Mouse (Mus musculus): ENCODE results near the gene Mrgpra6. TPM values are rescaled to one million over a fixed set of nuclear protein-coding genes. Genes with fewer than 3 reads are reported as not detected.
A peak's percentile ranks its signal among the peaks of the same experiment; 100 is the strongest.

Mrgpra6 gene
- total and polyA plus RNA-seq, 3 experiments = not detected

- H3K4me2 ChIP-seq (ENCODE audit: insufficient read depth, low read depth, poor library complexity, severe bottlenecking) = no peak overlapping the region
- H3K27me3 ChIP-seq (replicated peaks) = peaks cover 6% of the 10 kb centered on the region
- H3K27ac ChIP-seq (ENCODE audit: insufficient read depth, low read depth) = no peak overlapping the region
- no peaks in the 10 kb centered on the region for H3K79me2 ChIP-seq (replicated peaks; ENCODE audit: control insufficient read depth, extremely low read depth, insufficient read depth, poor library complexity, severe bottlenecking)
- H3K9me3 ChIP-seq (replicated peaks; ENCODE audit: low read length) = no peaks in the 10 kb centered on the region
- TF ChIP-seq TBP (conservative IDR thresholded peaks at IDR 0.05; ENCODE audit: low read depth, low read length) = no peak
- TF ChIP-seq CHD2 (IDR thresholded peaks at IDR 0.05; ENCODE audit: low read length) = no peak
- no peak for TF ChIP-seq ELF1 (IDR thresholded peaks at IDR 0.05; ENCODE audit: low read depth, low read length)
- no peak for TF ChIP-seq ZNF384 (IDR thresholded peaks at IDR 0.05; ENCODE audit: low read depth, low read length)
- no peak for TF ChIP-seq ZC3H11A (IDR thresholded peaks at IDR 0.05; ENCODE audit: low read depth, low read length)
- TF ChIP-seq POLR2AphosphoS2 (IDR thresholded peaks at IDR 0.05; ENCODE audit: low read depth, low read length) = no peak
- no peak for TF ChIP-seq HCFC1 (IDR thresholded peaks at IDR 0.05; ENCODE audit: low read depth, low read length)
- TF ChIP-seq CTCF (conservative IDR thresholded peaks at IDR 0.05 in 1 of 2, IDR thresholded peaks at IDR 0.05 in 1 of 2; ENCODE audit: low read depth in 2 of 2, low read length in 2 of 2) = no peak
- no peak for TF ChIP-seq PAX5 (IDR thresholded peaks at IDR 0.05; ENCODE audit: low read length)
- TF ChIP-seq USF1 (IDR thresholded peaks at IDR 0.05; ENCODE audit: low read depth, low read length) = no peak
- TF ChIP-seq MXI1 (IDR thresholded peaks at IDR 0.05; ENCODE audit: low read depth, low read length) = no peak
- no peak for TF ChIP-seq CHD1 (IDR thresholded peaks at IDR 0.05; ENCODE audit: low read depth, low read length)
- no peak for TF ChIP-seq NRF1 (IDR thresholded peaks at IDR 0.05; ENCODE audit: low read depth, low read length)
- no peak for TF ChIP-seq MYC (IDR thresholded peaks at IDR 0.05; ENCODE audit: low read depth, low read length)
- TF ChIP-seq MAX (IDR thresholded peaks at IDR 0.05; ENCODE audit: low read length) = no peak
- TF ChIP-seq IRF4 (IDR thresholded peaks at IDR 0.05; ENCODE audit: low read depth, low read length) = no peak
- no peak for TF ChIP-seq ZMIZ1 (IDR thresholded peaks at IDR 0.05; ENCODE audit: low read depth, low read length)
- TF ChIP-seq USF2 (conservative IDR thresholded peaks at IDR 0.05; ENCODE audit: low read depth, low read length) = no peak
- TF ChIP-seq SIN3A (IDR thresholded peaks at IDR 0.05; ENCODE audit: low read length) = no peak
- TF ChIP-seq SMC3 (IDR thresholded peaks at IDR 0.05; ENCODE audit: low read depth, low read length) = no peak
- no peak overlapping the region for H3K9ac ChIP-seq (ENCODE audit: insufficient read depth, low read depth)
- H3K4me3 ChIP-seq (replicated peaks in 1 of 3; ENCODE audit: low read depth in 2 of 3, low read length in 2 of 3, poor library complexity in 1 of 3) = no peak overlapping the region
- in situ Hi-C loops (cut with MboI; ENCODE audit: low pct_ligation_motif_present, low pct_unique_long_range_greater_than_20kb, low sequenced_read_pairs) = loop anchor here (5.0 to 10.0 kb wide), 2 partner anchors 126 to 183 kb away; no protein-coding TSS in a partner anchor
- H3K36me3 ChIP-seq (replicated peaks in 1 of 2; ENCODE audit: control insufficient read depth in 1 of 2, insufficient read depth in 1 of 2, low read length in 1 of 2) = no peaks in the 10 kb centered on the region
- peaks cover 2 to 24% of the 10 kb centered on the region in 2 experiments; a peak in 3 of 4 replicates for H3K4me1 ChIP-seq (ENCODE audit: control insufficient read depth in 1 of 2, insufficient read depth in 2 of 2)
- no peak for DNase-seq (ENCODE audit: extremely low read depth)
- dilution Hi-C loops (cut with MboI; ENCODE audit: extremely low pct_ligation_motif_present, extremely low pct_unique_long_range_greater_than_20kb, low sequenced_read_pairs) = no loop called here
Measured at GRCm38 (mm10) chr7:47148298-47148697, 56.4 kb downstream of the Mrgpra6 start.

- H3K27ac ChIP-seq (ENCODE audit: insufficient read depth, low read depth) = no peak overlapping the region
- peaks cover 2 to 37% of the 10 kb centered on the region in 2 experiments; a peak in 3 of 4 replicates for H3K4me1 ChIP-seq (ENCODE audit: control insufficient read depth in 1 of 2, insufficient read depth in 2 of 2)
- H3K79me2 ChIP-seq (replicated peaks; ENCODE audit: control insufficient read depth, extremely low read depth, insufficient read depth, poor library complexity, severe bottlenecking) = no peaks in the 10 kb centered on the region
- no peaks in the 10 kb centered on the region for H3K36me3 ChIP-seq (replicated peaks in 1 of 2; ENCODE audit: control insufficient read depth in 1 of 2, insufficient read depth in 1 of 2, low read length in 1 of 2)
- no peaks in the 10 kb centered on the region for H3K9me3 ChIP-seq (replicated peaks; ENCODE audit: low read length)
- H3K4me2 ChIP-seq (ENCODE audit: insufficient read depth, low read depth, poor library complexity, severe bottlenecking) = no peak overlapping the region
- H3K9ac ChIP-seq (ENCODE audit: insufficient read depth, low read depth) = no peak overlapping the region
- no peaks in the 10 kb centered on the region for H3K27me3 ChIP-seq (replicated peaks)
- H3K4me3 ChIP-seq (replicated peaks in 1 of 3; ENCODE audit: low read depth in 2 of 3, low read length in 2 of 3, poor library complexity in 1 of 3) = no peak overlapping the region
- dilution Hi-C loops (cut with MboI; ENCODE audit: extremely low pct_ligation_motif_present, extremely low pct_unique_long_range_greater_than_20kb, low sequenced_read_pairs) = no loop called here
- in situ Hi-C loops (cut with MboI; ENCODE audit: low pct_ligation_motif_present, low pct_unique_long_range_greater_than_20kb, low sequenced_read_pairs) = loop anchor here (5.0 to 10.0 kb wide), 2 partner anchors 124 to 181 kb away; no protein-coding TSS in a partner anchor
- DNase-seq (ENCODE audit: extremely low read depth) = peak; percentile 78
- TF ChIP-seq TBP (conservative IDR thresholded peaks at IDR 0.05; ENCODE audit: low read depth, low read length) = no peak
- no peak for TF ChIP-seq SIN3A (IDR thresholded peaks at IDR 0.05; ENCODE audit: low read length)
- TF ChIP-seq BHLHE40 (IDR thresholded peaks at IDR 0.05; ENCODE audit: low read depth, low read length) = no peak
- TF ChIP-seq IRF4 (IDR thresholded peaks at IDR 0.05; ENCODE audit: low read depth, low read length) = peak; percentile 26; the same call in 1 of the 2 replicates
- TF ChIP-seq TCF12 (IDR thresholded peaks at IDR 0.05; ENCODE audit: low read depth, low read length) = no peak
- TF ChIP-seq SMC3 (IDR thresholded peaks at IDR 0.05; ENCODE audit: low read depth, low read length) = peak; percentile 97
- no peak for TF ChIP-seq MYC (IDR thresholded peaks at IDR 0.05; ENCODE audit: low read depth, low read length)
- TF ChIP-seq HCFC1 (IDR thresholded peaks at IDR 0.05; ENCODE audit: low read depth, low read length) = no peak
- no peak for TF ChIP-seq USF2 (conservative IDR thresholded peaks at IDR 0.05; ENCODE audit: low read depth, low read length)
- TF ChIP-seq POLR2A (IDR thresholded peaks at IDR 0.05; ENCODE audit: low read depth, low read length) = no peak
- TF ChIP-seq CHD1 (IDR thresholded peaks at IDR 0.05; ENCODE audit: low read depth, low read length) = no peak
- TF ChIP-seq MAX (IDR thresholded peaks at IDR 0.05; ENCODE audit: low read length) = no peak
- TF ChIP-seq ZKSCAN1 (IDR thresholded peaks at IDR 0.05; ENCODE audit: borderline replicate concordance, low read depth, low read length) = no peak
- TF ChIP-seq ETS1 (conservative IDR thresholded peaks at IDR 0.05; ENCODE audit: low read depth, low read length) = no peak
- no peak for TF ChIP-seq KAT2A (IDR thresholded peaks at IDR 0.05; ENCODE audit: insufficient replicate concordance, low read length)
- TF ChIP-seq EP300 (IDR thresholded peaks at IDR 0.05; ENCODE audit: low read length) = no peak
- no peak for TF ChIP-seq MXI1 (IDR thresholded peaks at IDR 0.05; ENCODE audit: low read depth, low read length)
- peak; percentile 87 for TF ChIP-seq ZC3H11A (IDR thresholded peaks at IDR 0.05; ENCODE audit: low read depth, low read length)
- peak; percentile 30 to 93; a peak in 3 of 4 replicates for TF ChIP-seq CTCF (conservative IDR thresholded peaks at IDR 0.05 in 1 of 2, IDR thresholded peaks at IDR 0.05 in 1 of 2; ENCODE audit: low read depth in 2 of 2, low read length in 2 of 2)
- no peak for TF ChIP-seq UBTF (IDR thresholded peaks at IDR 0.05; ENCODE audit: low read depth, low read length)
- TF ChIP-seq JUN (IDR thresholded peaks at IDR 0.05; ENCODE audit: insufficient read depth, low read depth, low read length) = no peak
- no peak for TF ChIP-seq NRF1 (IDR thresholded peaks at IDR 0.05; ENCODE audit: low read depth, low read length)
- TF ChIP-seq USF1 (IDR thresholded peaks at IDR 0.05; ENCODE audit: low read depth, low read length) = no peak
Measured at GRCm38 (mm10) chr7:47146034-47146812, 58.5 kb downstream of the Mrgpra6 start.

Data from CH12.LX (cell line).